Mouse (Mus musculus): ENCODE measurements around the gene Stxbp3.
"Not testable (repeated sequence)": the region's sequence is repeated elsewhere in the genome, so short reads cannot be mapped to it uniquely, and the experiment has no call there.

Stxbp3 gene

DNA sequence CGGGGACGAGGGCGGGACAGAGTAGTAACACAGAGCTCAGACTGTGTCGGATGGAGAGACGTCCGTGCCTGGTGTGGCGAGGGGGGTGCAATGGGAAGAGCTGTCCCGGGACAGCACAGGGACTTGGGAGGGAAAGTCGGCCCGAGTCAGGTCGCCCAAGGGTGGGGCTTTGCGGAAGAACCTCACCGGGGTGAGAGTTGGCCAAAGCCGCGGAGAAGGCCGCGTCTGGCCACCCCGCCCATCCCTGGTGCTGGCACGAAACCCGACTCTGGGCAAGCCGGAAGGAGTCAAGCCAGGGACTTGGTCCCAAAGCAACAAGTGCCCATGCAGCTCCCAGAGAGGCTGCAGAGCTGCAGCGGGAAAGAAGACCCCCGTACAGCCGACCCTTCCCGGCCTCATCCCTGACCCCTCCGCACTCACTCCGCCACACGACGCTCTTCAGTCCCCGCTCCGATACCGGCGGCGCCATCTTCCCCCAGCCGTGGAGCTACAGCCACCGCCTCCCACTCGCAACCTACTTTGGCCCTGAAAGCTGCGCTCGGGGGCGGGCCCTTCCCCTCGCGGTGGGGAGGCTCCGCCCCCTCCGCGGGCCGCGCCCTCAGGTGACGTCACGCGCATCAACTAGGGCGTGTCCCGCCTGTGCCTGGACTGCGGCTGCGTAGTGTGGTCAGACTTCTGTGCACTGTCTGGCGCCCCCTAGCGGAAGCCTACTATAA, at the start of gene Stxbp3:
Gene Stxbp3, minus strand, starts transcription at position 527 of the 716 bp plus-strand sequence.
- peak; percentile 96 for DNase-seq (ENCODE audit: low spot score)

DNA sequence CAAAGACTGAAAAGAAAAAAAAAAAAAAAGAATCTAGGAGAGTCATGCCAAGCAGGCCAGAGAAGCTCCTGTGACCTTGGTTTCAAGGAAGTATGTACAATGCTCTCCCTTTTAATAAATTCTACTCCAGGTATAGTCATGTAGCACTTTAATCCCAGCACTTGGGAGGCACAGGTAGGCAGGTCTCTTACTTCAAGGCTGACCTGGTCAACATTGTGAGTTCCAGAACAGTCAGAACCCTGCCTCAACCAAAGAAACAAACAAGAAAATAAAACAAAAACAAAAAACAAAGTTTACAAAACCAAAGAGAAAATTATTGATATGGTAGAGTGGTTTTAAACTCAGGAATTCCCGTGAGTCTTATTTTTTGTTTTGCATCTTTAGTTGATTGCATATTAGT, 49.6 kb upstream of the Stxbp3 start, which contains the start of gene Fndc7:
Gene Fndc7, minus strand, starts transcription at position 101 of the 400 bp plus-strand sequence.
- no peak for DNase-seq (ENCODE audit: low spot score)

DNA sequence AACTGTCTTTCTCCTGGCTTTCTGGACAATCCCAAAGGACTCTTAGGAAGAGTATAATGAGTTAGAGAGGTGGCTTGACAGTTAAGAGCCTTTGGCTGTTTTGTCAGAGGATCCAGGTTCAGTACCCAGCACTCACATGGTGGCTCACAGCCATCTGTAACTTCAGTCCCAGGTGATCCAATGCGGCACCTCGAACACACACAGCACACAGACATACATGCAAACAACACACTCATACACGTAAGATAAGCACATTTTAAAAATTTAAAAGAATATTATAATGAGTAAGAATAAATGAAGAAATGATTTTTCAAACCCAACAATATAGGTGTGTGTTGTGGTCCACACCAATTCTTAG, 47.3 kb upstream of the Stxbp3 start:
- DNase-seq (ENCODE audit: low spot score) = no peak

DNA sequence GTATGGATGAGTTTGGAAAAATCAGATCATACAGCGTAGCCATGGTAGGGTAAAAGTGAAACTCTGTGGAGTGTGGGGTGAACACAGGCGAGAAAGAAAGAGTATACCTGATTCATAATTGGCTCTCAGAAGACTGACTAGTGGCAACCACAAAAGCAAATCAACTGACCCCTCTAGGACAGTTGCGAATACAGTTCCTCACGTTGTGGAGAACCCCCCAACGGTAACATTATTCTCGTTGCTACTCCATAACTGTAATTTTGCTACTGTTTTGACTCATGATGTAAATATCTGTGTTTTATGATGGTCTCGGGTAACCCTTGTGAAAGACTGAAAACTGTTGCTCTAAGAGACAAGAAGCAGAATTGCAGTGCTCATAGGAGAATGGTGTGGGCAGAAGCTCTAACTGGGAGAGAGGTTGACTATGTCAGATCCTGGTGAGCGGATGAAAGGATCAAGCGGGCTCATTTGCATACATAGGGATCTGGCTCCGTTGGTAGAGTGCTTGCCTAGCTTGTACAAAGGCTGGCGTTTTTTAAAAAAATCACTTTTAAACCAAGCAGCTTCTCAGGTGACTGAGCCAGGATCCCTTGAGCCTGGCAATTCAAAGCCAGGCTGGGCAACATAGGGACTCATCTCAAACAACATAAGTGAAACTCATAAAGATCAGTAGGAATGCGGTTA, 46.8 kb upstream of the Stxbp3 start:
- DNase-seq (ENCODE audit: low spot score) = no peak

DNA sequence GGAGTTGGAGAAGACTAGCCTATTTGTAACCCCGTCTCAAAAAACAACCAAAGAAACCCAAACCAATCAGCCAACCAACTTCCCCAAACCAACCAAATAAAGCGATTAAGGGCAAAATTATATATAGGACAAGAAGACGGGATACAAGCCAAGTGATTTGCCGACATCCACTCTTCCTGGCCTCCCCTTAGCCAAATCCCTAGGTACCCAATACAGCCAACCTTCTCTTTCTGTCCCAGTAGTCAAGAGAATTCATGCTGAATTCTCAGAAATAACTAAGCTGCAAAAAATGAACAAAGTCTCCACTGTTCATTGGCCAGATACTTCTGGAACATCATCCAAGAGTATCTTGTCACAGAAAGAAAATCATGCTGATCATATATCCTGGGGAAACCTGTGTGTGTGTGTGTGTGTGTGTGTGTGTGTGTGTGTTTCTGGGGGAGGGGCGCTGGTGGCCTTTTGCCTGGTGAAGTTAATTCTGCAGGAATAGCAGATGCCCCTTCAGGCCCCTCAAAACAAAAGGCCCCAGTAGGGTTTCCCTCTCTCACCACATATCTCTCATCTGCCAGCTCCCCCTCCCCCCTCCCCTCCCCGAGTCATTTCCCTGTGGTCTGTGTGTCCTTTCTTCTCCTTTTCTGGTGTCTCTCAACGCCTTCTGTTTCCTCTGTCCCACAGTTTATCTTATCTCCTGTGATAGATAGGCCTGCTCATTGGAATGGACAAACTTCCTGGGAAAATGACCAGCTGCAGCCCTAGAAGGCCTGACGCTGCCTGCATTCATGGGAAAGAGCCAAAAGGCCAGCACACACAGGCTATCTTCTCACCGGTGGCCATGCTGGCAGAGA, 45.6 kb upstream of the Stxbp3 start:
- no peak for DNase-seq (ENCODE audit: low spot score)

DNA sequence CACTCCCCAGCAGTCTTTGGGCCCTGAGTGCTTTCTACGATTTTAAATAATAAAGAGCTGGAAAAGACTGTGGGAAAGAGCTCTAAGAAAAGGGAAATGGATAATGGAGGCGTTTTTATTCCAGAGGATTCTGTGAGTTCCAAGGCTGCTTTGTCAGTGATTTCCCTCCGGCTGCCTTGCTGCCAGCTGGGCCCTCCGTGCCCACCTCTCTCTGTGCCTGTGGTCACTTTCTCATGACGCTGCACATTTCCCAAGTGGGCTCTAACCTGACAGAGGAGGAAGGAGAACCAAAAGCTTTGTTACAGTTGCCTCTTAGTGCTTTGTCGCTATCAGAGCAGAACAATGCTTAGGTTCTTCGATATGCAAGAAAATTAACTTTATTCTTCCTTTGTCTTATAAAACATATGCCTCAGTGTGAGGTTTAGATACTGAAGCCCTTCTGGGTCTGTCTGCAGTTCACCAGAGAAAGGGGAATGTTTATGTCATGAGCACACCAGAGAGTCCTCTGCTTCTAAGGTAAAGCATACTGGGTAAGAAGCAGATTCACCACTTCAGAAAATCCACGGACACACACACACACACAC, 44.5 kb upstream of the Stxbp3 start:
- no peak for DNase-seq (ENCODE audit: low spot score)

DNA sequence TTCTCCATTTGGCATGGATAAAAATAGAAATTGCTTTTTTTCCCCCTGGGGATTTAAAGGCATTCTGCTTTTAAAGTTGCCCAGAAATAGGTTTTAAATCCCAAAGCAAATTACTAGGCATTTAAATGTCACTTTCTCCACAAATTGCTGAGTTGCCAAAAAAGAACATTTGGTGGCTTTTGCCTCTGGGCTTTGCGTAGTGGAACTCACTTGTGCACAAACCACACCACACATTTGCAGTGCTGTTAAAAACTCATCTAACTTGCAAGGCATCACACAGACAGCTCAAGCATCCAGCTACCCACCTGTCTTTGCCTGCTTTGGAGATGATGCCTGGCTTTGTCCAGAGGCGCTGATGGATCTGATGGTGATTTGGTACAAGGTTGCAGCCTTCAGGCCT, 42.7 kb upstream of the Stxbp3 start:
- DNase-seq (ENCODE audit: low spot score) = no peak

DNA sequence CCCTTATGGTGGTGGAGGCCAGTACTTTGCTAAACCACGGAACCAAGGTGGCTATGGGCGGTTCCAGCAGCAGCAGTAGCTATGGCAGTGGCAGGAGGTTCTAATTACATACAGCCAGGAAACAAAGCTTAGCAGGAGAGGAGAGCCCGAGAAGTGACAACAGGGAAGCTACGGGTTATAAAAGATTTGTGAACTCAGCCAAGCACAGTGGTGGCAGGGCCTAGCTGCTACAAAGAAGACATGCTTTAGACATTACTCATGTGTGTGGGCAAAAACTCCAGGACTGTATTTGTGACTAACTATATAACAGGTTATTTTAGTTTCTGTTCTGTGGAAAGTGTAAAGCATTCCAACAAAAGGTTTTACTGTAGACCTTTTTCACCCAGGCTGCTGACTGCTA, 41.5 kb upstream of the Stxbp3 start:
- not testable (repeated sequence) for DNase-seq (ENCODE audit: low spot score)

DNA sequence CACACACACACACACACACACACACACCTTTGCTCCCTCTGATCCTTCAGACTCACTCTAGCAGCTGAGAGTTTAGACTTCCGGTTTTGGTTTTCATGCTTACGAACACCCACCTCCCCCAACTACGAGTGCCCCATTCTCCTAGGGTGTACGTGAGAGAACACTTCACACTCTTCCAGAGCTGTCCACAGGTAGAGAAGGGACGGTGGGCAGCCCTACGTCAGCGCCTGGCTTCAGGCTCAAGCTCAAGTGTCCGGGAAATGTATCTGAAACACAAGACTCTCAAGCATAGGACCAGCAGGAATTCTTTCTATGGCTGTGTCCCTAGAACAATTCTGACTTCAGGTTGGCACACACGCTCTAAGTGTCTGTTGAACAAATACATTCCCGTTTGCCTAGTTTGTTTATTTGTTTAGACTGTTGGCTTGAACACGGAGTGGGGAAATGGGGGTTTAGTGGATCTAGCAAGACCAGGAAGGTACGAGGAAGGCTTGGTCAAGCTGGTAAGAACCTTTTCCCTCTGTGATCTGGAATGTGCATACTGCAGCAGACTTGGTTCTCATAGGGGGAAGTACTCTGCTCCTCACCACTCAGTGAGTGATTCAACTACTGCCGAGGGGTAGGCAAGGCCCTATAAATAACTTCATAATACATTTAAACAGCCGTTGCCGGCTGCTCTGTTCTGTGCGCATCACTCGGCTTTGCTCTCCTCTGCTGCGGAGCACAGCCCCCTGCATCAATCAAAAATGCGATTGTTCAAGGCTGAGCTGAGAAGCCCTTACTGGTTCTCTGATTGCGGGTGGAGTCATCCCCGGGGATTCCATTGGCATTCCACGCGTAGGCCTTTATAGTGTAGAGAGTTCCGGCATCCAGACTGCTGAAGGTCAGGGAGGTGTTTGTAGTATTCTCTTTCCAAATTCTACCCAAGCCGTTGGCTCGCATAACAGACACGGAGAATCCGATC, 40.5 kb upstream of the Stxbp3 start:
- no peak for DNase-seq (ENCODE audit: low spot score)

DNA sequence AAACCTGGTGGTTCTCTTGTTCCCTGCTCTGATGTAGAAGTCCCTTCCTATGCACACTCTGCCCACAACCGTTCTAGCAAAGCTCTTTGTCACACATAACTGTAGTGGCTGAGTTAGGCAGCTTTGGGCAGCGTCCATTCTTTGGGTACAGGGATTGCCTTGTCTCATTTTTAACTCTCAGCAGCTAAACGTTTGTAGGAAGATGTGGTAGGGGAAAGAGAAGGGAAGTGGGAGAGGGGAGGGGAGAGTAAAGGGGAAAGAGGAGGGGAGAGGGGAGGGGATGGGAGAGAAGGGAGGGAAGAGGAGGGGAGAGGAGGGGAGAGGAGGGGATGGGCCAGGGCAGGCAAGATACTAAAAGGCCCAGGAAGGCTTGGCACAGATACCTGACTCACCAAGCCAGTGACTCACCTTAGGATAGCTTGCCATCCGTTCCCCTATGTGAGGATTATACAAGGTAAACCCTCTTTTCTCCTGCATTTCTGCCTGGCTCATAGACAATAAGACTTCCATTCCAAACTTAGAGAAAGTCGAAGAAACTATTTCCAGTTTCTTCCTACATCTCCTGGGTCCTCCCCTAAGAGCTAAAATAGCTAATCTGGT, 39.6 kb upstream of the Stxbp3 start:
- DNase-seq (ENCODE audit: low spot score) = no peak

DNA sequence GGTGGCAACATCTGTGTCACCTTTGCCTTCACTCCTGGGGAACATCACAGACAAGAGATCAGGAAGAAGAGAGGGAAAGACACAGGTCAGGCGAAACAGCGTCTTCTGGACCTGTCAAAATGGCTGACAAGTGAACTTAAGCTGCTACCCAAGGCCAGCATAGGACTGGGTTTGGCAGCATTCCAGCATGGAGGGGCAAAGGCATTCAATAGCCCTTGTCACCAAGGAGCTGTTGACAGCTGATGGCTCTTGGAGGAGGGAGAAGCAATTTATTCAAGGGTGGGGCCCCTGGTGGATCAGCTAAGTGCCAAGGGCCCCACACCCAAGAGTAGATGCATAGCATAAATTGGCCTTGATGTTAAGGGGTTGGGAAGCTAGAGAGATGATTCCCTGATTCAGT, 38.8 kb upstream of the Stxbp3 start:
- DNase-seq (ENCODE audit: low spot score) = no peak

DNA sequence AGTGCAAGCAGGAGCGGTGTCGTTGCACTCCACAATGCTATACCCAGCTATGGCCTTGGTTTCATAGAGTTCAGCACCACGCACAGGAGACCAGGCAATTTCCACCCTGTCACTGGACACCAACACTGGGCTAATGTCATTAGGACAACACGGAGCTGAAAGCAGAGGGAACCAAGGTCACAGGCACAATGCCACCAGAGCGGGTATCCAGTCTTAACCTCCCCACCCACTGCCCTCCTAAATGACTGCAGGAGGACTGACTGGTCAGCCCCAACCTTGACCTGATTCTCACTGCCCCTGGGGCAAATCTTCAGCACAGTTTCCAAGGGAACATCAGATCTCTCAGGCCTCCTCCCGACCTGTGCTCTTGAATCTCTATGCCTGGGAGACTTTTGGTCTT, 30.3 kb upstream of the Stxbp3 start:
- DNase-seq (ENCODE audit: low spot score) = no peak

DNA sequence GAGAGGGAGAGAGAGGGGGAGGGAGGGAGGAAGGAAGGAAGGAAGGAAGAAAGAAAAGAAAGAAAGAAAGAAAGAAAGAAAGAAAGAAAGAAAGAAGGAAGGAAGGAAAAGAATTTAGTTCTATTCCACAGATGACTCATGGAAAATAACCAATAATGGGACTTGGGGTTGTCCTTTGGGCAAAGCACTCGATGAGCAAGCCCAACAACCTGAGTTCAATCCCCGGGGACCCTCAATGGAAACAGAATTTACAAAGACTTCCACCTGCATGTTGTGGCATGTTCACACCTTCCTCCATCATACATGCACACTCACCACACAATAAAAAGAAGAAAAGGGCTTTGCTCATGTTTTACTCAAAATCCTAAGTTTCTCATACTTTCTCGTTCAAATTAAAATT, 27.1 kb upstream of the Stxbp3 start:
- no peak for DNase-seq (ENCODE audit: low spot score)

DNA sequence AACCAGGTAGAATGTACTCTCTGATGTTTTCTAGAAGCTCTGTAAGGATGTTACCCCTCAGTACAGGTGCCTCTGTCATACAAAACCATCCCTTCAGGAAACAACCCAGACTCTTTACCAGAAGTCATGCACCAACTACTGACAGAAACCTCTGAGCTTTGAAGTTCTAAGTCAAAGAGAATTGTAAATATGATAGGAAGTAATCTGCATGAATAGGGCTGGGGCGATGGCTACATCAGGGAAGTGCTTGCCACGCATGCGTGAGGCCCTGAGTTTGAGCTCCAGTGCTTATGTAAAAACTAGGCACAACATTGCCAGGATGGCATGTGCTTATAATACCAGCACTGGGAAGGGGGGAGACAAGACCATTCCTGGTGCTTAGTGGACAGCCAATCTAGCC, 25.4 kb upstream of the Stxbp3 start:
- no peak for DNase-seq (ENCODE audit: low spot score)

DNA sequence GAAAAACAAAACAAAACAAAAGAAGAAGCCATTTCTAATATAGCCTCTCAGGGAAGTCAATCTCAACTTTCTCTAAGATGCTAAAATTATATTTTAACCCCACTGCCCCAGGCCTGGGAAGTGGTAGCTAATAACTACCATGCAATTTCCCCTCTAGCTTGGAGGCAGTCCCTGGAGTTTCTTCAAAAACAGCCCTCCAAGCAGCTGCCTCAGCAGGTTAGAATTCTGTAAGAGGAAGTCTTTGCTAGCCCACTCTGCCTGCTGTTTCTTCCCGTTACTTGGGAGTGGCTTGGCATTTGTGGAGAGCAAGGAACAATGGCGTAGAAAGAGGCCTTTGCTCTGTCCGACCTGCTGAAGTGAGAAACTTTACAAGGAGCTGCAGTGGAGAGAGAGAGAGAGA, 24.8 kb upstream of the Stxbp3 start:
- DNase-seq (ENCODE audit: low spot score) = no peak

DNA sequence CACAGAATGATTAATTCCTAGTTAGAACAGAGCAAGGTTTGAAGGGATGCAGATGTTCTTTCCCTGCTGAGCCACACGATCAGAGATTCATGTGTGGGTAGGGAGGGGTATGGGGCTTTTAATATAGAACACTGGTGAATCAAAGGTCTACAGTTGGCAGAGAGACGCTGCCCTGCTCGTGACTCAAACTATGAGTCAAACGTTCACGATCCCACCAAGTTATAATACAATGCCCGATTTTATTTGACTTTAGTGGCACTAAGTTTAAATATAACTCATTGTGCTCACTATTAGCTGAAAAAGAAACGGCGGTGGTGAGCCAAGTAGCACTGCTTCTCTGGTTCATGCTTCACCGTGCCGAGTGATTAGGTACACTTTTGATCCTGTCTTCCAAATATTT, 22.8 kb upstream of the Stxbp3 start:
- DNase-seq (ENCODE audit: low spot score) = no peak

DNA sequence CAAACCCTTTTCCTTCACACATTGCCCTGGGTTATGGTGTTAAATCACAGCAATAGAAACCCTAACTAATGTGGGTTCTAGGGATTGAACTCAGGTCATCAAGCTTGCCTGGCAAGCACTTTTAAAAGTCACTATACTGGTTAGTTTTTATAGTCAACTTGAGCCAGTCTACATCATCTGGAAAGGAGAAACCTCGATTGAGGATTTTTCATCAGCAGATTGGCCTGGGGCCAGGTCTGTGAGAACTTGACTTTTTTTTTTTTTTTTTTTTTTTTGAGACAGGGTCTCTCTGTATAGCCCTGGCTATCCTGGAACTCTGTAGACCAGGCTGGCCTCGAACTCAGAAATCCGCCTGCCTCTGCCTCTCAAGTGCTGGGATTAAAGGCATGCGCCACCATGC, 22.0 kb upstream of the Stxbp3 start:
- not testable (repeated sequence) for DNase-seq (ENCODE audit: low spot score)

DNA sequence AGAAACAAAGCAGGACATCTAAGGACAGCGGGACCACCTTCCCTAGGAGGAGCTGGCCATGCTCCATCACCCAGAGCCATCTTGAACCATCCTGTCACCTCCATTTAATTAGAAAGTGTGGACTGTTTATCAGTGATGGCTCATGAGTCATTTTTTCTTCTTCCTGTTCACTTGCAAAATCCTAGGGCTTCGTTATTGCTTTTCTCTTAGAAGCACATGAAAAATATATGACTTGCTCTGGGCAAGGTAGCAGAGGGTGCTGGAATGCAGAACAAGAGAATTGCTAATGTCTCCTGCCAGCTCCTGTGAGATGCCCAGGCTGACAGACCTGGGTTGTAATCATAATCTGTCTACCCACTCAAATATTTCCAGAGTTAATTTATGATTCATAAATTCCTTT, 20.5 kb upstream of the Stxbp3 start:
- no peak for DNase-seq (ENCODE audit: low spot score)

DNA sequence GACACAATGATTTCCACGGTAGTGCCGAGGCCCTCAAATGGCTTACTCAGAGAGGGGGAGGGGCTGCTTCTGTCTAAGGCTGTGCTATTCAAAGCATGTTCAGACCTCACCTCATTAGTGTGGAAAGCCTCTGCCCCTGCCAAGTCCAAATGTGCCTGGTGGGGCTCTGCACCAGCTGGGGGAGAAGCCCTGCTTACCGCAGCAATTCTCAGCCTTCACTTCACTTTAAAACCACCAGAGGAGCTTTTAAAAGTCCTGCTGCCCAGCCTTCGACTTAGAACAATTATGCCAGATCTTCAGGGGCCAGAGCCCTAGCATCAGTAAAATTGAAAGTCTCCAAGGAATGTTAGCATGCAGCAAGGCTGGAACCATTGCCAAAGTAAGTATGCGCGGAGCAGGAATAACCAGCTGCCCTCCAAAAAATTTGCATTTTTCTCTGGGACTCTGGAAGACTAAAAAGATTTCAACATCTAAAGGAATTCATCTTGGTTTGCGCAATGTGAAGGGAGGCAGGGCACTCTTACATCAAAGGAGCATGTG, 18.0 kb upstream of the Stxbp3 start:
- DNase-seq (ENCODE audit: low spot score) = no peak

DNA sequence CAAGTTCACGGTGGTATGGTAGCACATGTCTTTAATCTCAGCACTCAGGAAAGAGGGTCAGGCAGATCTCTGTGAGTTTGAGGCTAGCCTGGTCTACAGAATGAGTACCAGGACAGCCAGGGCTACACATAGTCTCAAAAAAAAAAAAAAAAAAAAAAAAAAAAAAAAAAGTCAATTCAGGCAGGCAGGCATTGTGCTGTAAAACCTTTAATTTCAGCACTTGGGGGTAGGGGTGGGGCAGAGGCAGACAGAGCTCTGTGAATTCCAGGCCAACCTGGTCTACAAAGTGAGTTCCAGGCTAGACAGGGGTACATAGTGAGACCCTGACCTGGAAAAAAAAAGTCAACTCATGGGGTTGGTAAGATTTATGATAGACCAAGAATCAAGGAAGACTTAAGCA, 17.4 kb upstream of the Stxbp3 start:
- DNase-seq (ENCODE audit: low spot score) = no peak

DNA sequence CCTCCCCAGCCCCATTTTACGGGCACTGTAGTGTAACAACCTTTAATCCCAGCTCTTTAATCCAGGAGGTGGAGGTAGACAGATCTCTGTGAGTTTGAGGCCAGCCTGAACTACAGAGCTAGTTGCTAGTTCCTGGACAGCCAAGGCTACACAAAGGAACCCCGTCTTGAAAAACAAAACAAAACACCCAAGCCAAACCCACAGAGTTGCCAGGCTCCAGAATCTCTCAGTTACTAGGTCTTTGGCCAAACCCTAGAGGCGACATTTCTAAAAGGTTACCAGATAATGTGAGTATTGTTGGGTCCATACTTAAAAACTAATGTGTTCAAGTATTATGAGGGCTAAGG, 16.8 kb upstream of the Stxbp3 start:
- DNase-seq (ENCODE audit: low spot score) = no peak
